Mouse (Mus musculus) induced T-regulatory cell, adult 2 months (primary cell): ENCODE results near the gene P4ha2.

Source experiments
- DNase-seq: peaks from one replicate; pipeline ENCODE4 v3.0.0-alpha.2; 2012; ENCODE audit warnings: low read depth

The P4ha2 gene

DNA sequence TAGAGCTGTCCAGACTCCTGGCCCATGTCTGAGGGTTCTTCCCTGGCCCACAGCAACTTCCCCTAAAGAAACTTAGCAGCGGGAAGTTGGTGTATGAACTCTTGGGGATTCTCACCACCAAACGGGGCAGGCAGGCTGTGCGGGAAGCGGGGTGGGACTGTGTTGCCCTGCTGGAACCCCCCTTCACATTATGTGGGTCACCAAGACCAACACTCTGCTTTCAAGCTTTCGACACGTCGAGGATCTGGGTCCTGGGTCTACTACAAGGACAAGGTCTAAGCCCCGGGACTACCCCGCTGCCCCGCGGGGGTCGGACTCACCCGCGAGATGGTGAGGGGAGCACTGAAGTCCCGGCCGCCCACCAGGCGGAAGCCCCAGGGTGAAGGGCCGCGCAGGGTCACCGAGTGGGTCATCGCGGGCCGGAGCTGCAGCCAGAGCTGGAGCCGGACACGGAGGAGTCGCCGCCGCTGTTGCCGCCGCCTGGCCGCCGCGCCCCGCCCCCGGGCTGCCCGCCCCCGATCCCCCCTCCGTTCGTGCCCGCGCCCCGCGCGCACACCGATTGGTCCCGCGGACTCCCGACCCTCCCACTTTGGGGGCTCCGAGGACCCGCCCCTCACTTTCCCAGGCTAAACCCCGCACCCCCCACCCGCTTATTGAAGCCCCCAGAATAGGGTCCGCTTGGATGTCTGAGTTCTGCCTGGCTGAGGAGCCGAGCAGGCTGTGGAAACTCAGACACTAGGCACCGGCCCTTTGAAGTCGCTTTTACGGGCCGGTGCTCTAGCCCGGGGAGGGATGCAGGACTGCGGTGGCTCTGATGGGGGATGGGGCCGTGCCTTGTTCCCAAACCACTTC is 31.1 kb upstream of the P4ha2 start, which contains the start of gene Pdlim4:
Pdlim4 (minus strand) TSS at position 495 of the 852 bp plus-strand sequence.
- DNase-seq, result no peak

DNA sequence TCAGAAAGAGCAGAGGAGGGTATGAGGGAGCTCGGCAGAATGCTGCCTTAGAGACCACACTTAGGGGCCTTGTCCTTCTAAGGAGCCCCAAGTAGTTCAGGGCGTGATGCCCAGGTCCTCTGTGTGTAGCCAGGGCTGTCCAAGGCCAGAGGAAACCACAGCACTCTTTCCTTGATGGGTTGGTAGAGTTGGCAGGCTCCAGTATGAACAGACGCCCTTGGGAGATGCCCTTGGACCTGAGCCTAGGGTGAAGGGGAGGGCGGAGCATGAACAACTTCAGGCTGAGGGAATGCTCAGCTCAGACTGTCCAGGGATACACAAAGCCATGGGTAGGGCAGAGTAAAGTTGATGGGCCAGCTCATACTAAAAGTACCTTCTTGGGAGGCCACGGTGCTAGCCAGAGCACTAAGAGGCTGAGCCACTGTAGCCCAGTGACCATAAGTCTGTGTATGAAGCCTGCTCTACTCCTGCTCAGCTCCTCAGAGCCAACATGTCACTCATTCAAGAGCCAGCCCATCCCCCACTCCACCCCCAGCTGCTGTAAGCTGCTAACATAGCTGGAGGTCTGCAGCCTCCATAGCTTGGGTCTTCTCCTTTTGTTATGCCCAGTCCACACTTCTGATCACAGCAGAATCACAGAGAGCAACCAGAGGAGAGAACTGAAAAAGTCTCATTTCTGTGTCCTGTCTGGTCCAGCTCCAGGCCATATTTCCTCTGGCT is 28.0 kb upstream of the P4ha2 start:
- DNase-seq, result no peak

DNA sequence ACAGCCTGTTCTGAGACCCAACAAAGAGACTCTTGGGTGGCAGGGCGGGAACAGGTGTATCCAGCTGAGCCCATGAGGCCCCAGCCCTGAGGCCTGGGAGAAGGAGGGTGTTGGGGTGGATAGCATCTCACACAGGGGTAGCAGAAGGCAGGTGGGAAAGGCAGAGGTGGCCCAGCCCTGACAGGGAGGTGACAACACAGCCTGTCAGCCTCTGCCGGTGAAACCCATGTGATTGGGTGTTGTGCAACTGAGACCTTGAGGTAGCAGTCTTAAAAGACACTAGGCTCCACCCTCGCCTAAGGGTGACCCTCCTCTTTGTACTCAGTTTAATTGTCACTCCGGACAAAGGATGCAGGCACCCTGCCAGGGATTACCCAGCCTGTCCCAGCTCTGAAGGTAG is 26.6 kb upstream of the P4ha2 start:
- no peak for DNase-seq

DNA sequence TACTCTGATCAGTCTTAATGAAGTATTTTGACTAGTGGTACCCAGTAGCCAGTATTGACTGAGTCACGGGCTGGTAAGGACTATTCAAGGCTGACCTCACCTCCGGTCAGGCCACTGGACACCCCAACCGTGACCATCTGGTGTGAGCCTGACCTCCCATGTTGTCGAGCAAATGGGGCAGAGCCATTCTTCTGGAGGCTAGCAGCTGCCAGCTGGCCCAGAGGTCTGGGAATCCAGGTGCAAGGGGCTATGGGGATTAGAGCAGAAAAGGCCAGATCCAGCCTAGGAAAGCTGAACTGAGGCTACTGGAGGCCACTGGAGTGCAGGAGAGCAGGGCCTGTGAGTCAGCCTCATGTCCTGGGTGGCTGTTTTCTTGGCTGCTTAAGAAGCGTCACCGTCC is 24.5 kb upstream of the P4ha2 start:
- DNase-seq, result no peak

DNA sequence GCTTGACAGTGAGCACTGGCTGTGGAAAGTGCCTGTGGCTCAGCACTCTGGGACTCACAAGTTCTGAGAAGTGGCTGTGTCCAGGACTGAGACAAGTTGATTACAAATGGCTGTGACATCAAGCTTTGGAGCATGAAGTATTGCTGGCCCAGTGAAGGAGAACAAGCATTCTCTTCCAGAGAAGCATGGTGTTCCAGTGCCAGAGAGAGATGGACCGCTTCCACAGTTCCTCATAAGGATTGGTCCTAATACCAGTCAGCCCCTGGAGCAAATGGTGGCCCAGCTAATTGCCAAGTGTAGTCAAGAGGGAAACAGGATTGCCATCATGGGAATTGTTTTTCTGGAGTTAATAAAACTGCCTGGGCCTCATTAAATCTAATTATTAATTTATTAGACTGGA is 23.8 kb upstream of the P4ha2 start:
- DNase-seq, result no peak

DNA sequence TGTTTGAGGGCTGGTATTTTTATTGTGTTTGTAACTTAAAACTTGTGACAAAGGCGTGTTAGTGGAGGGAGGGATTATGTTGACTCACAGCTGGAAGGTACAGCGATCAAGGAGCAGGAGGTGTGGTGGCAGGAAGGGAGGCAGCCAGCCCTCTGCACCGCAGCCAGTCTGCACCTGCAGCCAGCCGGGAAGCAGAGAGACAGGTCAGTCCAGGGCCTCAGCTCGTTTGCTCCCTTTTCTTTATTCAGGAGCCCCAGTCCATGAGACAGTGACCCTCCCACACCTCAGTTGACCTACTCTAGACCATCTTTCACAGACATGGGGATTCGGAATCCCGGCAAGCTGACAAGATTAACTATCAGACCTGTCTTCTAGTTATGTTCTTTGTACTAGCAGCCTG is 19.5 kb upstream of the P4ha2 start:
- no peak for DNase-seq

DNA sequence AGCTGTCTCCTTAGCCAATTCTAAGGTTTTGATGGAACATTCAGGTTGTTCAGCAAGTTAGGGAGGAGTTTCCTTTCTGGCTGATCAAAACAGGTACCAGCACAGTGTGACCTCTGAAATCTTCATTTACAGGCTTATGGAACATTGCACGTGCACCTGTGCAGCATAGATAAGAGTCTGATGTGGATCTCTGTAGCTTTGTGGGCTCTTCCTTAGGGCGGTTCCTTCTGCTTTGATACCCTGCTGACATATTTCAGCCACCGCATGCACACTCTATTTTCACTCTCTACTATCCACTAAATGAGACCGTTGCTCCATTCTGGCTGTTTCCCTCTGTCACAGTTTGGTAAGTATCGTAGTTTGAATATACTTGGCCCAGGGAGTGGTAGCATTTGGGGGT is 17.2 kb upstream of the P4ha2 start:
- no peak for DNase-seq

DNA sequence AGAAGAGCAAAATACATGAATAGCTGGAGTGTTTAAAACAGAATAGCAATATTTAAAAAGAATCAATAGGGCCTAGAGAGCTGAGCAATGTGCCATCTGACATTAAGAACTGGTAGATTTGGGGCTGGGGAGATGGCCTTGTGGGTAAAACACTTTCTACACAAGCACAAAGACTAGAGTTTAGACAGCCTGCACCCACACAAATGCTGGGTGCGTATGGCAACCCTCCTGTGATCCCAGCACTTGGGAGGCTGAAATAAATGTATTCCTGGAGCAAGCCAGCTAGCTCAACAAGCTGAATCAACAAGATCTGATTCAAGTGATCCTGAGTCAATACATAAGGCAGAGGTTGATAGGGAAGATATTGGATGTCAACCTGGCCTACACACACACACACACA is 14.9 kb upstream of the P4ha2 start:
- no peak for DNase-seq

DNA sequence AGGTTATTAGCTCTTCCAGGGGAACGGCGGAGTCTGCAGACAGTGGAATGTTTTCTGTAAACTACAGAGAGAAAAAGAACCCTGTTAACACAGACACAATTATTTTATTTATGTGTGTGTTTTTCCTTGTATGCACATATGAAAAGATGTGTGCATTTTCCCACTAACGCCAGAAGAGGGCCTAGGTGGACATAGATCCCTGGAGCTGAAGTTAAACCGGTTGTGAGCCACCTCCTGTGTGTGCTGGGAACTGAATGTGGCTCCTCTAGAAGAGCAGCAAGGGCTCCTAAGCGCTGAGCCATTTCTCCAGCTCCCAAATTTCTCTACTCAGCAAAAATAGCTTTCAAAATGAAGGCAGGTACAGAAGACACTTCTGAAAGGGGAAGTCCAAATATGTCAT is 14.1 kb upstream of the P4ha2 start:
- no peak for DNase-seq

DNA sequence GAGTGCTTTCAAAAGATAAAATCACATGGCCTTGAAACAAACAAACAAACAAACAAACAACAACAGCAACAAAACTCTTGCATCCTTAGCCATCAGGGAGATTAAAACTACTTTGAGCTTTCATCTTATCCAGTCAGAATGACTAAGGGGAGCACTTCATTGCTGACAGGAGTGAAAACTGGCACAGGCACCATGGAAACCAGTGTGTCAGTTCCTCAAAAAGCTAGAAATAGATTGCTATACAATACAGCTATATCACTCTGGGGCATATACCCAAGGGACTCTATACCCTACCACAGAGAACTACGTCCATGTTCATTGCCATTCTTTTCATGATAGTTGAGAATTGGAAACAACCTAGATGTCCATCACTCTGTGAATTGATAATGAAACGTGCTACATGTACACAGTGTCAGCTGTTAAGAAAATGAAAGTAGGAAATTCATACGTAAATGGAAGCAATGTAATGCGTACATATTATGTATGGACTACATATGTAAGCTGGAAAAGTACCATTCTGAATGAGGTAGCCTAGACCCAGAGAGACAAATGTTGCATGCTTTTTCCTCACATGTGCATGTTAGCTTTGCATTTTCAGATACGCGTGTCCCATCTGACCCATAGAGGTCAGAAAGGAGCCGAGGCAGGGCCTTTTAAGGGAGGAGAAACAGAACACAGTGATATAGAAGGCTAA is 11.5 kb upstream of the P4ha2 start:
- no peak for DNase-seq

DNA sequence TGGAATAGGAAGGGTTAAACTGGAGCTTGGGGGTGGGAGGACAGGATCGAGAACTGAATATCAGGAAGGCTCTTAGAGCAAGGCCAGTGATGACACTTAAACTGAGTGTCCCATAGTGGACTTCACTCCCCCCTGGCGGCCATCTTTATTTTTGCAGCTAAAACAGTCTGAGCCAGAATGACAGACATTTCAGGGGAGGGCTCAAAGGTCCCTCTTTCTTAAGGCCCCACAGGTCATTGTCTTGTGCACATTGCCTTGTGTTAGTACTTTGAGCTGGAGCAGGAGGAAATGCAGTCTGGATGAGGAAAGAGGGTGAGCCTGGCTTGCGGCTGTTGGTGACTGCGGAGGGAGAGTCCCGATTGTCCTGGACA is 11.0 kb upstream of the P4ha2 start:
- peak; percentile 87 for DNase-seq

DNA sequence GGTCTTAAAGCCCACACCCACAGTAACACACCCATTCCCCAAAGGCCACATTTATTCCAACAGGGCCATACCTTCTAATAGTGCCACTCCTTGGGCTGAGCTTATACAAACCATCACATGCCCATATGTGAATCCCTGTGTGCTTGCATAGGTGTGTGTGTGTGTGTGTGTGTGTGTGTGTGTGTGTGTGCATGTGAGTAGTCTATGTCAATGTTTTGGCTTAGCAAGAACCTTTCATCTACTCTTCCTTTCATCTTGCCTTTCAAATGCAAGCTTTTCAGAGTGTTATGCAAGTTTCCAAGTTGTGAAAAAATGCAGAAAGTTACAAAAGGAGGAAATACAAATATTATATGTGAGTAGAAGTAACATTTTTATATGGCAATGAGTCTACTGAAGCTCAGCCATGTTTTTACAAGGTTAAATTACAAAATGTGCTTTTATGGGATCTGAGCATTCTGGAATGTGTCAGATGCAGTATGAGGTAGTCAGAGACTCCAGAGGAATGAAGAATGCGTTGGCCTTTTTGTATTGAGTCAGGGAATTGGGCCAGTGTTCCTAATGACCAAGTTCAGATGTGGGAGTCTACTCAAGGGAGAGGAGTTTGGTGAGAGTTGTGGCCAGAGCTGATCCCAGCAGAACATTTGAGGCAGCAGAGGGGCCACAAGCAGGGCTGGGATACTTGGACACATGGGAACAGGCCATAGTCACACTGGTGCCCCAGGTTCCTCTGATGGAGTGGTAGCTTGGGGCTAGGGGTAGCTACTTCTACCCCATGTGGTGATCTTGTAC is 9.6 kb upstream of the P4ha2 start:
- DNase-seq, result no peak

DNA sequence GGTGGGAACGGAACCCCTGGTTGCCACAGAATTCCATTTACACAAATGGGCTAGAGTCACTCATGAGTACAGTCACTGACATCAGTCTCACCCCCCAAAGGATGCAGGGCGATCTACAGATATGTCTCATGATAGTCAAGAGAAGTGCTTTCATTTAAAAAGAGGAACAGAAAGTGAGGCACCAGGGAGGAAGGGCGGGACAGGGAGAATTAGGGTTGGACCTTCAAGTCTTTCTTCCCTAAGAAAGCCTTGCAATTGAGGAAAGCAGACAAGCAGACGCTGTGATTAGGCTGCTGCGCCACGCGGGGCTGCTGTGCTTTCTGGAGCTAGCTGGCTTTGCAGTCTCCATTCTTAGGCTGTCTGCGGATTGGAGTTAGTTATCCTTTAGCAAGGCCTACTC is 8.2 kb upstream of the P4ha2 start:
- peak; percentile 27 for DNase-seq

DNA sequence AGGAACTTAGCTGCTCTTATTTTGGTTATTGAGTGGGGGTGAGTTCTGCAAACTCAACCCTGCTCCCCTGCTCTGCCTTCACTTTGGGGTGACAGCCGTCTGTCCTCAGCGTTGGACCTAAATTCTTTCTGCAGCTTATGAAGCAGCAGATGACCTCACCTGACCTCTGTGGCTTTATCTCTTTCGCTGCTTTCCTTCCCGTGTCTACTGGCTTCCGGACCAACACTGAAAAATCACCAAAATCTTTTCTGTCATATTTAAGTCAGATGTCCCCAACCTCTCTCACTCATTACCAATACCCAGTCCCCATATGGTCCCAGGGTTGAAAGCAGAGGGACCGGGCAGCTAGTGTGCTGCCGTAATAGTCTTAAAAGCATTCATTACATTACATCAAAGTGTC is 7.7 kb upstream of the P4ha2 start:
- peak; percentile 48 for DNase-seq

DNA sequence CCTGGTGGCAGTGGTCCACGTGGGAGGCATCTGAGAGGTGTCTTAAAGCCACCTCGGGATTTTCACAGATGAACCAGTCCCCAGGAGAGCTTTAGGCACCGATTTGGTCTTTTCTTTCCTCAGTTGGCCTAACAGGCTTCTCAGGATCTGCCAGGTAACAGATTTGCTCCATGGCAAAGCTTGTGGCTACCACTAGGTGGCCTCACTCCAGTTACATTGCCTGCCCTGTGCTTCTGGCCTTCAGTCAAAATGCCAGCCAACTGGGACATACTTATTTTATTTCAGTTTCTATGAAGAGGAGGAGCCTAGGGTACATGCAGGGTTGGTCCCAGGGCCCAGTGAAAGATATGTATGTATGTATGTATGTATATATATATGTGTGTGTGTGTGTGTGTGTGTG is 6.9 kb upstream of the P4ha2 start:
- DNase-seq, result peak; percentile 62

DNA sequence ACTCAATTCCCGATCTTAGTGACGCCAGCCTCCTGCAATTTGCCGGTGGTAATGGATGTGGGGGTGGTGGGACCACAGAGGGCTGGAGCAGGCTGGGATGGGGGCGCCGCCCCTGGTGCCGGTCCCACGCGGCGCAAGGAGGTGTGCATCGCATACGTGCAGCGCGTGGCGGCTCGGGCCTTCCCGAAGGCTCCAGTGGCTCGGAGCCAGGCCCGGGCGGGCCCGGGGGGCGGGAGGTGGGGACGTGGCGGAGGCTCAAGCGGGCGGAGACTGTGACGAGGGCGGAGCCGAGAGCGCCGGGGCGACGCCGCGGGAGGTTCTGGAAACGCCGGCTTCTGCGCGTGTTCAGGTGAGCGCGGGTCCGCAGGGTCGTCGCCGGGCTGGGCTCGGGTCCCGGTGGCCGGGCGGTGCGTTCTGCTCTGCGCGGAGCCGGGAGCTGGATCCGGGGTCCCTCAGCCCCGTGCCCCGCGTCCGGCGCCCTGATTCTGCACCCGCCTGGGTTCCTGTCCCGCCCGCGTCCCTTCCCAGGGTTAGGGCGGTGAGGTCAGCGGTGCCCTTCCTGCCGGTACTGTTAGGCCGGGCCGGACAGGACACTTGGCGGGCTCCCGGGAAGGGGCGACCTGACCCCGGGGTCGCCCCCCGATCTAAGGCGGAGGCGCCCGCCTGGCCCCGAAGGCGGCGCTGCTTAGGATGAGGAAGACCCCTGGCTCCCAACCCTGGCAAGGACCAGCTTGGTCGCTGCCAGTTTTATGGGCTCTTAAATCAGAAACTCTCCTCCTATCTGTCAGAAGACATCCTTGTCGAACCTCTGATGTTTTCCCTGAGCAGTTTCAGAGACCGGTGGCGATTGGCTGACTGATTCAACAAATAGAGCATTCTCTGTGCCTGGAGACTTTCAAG is 1.0 kb downstream of the P4ha2 start:
- peak; percentile 56 for DNase-seq

DNA sequence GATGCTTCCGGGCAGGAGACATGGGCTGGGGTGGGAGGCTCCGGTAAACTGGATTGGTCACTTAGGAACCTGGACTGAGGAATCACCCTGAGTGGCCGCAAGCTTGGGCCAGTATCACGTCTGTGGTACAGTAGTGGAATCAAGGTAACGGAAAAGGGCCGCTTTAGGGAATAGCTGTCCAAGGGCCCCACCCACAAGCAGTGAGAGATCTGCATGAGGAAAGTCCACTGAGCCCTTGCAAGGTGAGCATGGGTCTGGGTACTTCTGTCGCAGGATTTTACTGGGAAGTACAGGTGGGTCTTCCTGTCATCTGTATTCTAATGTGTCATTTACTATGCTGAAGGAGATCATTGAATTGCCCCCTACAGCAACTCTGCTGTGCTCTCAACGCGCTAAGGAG is 1.8 kb downstream of the P4ha2 start:
- DNase-seq, result no peak

DNA sequence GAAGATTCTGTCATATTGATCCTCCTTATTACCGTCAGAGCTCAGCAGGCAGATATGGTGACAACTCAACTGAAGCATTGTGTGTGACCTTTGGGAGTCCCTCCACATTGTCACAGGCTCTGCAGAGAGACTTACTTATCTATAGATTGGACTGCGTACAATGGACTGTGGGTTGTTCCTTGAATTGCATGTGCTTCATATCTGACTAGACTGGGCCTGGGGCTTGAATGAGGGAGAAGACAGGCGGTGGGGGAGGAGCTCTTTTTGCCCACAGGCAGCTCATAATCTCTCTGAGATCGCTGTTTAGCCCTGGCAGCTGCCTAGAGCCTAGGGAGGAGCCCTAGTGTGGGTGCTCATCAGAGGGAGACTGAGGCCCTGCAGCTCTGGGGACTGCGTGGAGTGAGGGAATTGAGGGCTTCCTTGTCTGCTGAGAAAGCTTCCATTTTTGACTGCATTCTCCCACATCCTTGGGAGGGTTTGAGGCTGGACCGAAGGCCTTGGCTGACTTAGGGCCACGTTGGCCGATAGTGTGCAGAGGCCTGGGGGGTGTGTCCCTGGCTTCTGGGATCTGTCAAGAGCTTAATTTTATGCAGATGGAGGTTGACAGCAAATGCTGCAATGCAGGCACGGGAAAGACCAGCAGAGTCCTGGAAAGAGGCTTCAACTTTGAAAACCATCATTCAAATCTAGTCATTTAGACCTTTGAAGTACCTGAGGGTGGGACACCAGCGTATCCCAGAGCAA is 3.0 kb downstream of the P4ha2 start:
- no peak for DNase-seq

DNA sequence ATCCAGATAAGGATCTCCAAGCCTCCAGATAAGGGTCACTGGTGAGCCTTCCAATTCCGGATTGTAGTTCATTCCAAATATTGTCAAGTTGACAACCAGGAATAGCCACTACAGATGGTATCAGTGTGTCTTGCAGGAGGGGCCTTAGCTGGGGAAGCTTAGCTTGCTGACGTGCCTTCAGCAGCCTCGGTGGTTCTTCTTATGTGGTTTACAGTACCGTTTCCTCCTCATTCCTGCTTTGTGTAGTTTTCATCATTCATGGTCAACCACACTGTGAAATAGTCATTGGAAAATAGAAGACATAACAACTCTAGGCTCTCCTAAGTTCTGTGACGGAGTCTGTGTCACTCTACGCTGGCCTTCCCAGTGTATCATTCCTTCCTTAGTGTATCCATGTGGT is 5.1 kb downstream of the P4ha2 start:
- no peak for DNase-seq

DNA sequence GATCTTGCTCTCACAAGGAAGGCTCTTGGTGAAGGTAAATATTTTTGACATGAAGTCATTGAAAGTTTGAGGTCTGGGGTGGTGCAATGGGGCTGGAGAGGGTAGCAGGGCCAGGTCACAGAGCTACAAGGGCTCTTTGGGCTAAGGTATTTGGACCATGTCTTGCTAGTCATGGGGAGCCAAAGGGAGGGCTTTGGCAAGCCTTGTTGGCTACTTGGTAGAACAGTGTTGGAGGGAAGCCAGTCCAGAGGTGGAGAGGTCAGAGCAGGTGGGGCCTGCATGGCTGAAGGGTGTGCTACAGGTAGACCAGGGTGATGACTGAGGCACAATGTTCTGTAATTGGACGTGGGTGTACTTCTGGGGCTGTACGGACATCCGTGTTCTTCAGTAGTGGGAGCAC is 6.8 kb downstream of the P4ha2 start:
- no peak for DNase-seq
